Mouse (Mus musculus) spleen, embryonic (tissue): ENCODE data around the gene Olfr90.

Experiments
- CTCF ChIA-PET: fragments of 350-600 bp; sonication (Branson Sonifier 250); formaldehyde crosslinking; loops from one replicate; lab custom pipeline; 2022; lab: Charles Lee

Olfr90 gene

GRCm38 (mm10) chr17:37062101-37062641 lies 26.1 kb downstream of the Olfr90 start:
- CTCF ChIA-PET = no interaction called here

- CTCF ChIA-PET = no interaction called here
These were observed 26.9 kb downstream of the Olfr90 start for GRCm38 (mm10) chr17:37061435-37061834.

- CTCF ChIA-PET = no interaction called here
These were observed 31.3 kb downstream of the Olfr90 start for GRCm38 (mm10) chr17:37056957-37057356.

GRCm38 (mm10) chr17:37051745-37052144 lies 36.6 kb downstream of the Olfr90 start:
- CTCF ChIA-PET = no interaction called here

GRCm38 (mm10) chr17:37050876-37051275 lies 37.4 kb downstream of the Olfr90 start:
- CTCF ChIA-PET = no interaction called here

GRCm38 (mm10) chr17:37050399-37050798 lies 37.9 kb downstream of the Olfr90 start:
- CTCF ChIA-PET = no interaction called here

- CTCF ChIA-PET = interaction anchor here (0.6 kb wide), 1 partner anchor 145 kb away, joined by 18 read pairs; no protein-coding TSS in a partner anchor
These were observed 38.6 kb downstream of the Olfr90 start for GRCm38 (mm10) chr17:37049570-37050310.

- CTCF ChIA-PET = no interaction called here
These were observed 39.9 kb downstream of the Olfr90 start for GRCm38 (mm10) chr17:37048383-37048782.

- CTCF ChIA-PET = interaction anchor here (0.6 to 0.7 kb wide), 2 partner anchors 136 to 161 kb away, joined by 3 read pairs; no protein-coding TSS in a partner anchor
These were observed 40.3 kb downstream of the Olfr90 start for GRCm38 (mm10) chr17:37047981-37048380.

GRCm38 (mm10) chr17:37047332-37047976 lies 40.8 kb downstream of the Olfr90 start:
- CTCF ChIA-PET = interaction anchor here (0.6 to 0.7 kb wide), 2 partner anchors 135 to 160 kb away, joined by 3 read pairs; no protein-coding TSS in a partner anchor

GRCm38 (mm10) chr17:37046312-37047112 lies 41.8 kb downstream of the Olfr90 start:
- CTCF ChIA-PET = no interaction called here

GRCm38 (mm10) chr17:37045611-37046311 lies 42.5 kb downstream of the Olfr90 start, which contains the start of gene Gabbr1:
TSS of gene Gabbr1 (plus strand) at chr17:37045966.
- CTCF ChIA-PET = no interaction called here

GRCm38 (mm10) chr17:37044651-37045244 lies 43.6 kb downstream of the Olfr90 start:
- CTCF ChIA-PET = no interaction called here

- CTCF ChIA-PET = interaction anchor here (0.6 kb wide), 1 partner anchor 150 kb away, joined by 21 read pairs; no protein-coding TSS in a partner anchor
These were observed 49.0 kb downstream of the Olfr90 start for GRCm38 (mm10) chr17:37039127-37039894.
